Mouse (Mus musculus) lung, adult 18-20 months (tissue): ENCODE results near the gene Tmem243.
"Not testable (repeated sequence)": the region's sequence is repeated elsewhere in the genome, so short reads cannot be mapped to it uniquely, and the experiment has no call there.

Experiments used
- DNase-seq, 2 experiments: peaks; one replicate each; pipeline ENCODE4 v3.0.0; 2022; ENCODE audit warnings: mixed read lengths in 2 of 2

Gene Tmem243

DNA sequence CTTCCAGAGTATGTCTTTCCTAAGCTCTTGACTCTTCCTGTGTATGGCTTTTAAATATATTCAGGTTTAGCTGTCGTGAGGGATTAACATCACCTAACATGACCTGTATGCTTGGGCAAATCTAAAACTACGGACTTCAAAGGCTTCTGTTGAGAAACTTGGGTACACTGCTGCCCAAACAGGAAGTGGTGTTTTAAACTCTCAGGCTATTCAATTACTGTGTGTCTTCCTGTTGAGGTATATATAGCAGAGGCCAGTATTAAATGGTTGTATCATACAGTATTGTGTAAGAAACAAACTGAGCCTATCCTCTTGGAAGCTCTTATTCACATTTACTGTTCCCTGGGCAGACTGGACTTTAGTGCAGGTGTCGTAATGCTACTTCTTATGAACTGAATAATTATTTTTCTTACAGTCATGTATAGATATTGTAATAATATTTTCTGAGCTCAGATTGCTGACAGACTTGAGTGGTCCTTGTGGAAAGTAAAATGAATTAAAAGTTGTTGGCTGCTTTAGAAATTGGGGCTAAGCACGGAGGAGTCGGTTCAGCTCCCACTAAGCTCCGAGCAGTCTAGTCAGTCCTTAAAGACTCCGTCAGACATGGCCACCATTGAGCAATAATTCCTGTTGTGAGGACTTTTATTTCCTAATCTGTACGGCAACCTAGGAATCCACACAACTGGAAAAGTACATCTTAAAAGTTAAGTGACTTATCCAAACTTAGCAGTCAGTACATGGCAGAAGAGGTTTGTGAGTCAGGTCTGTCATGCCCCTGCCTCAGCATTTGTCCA is 7.0 kb downstream of the Tmem243 start:
- DNase-seq = peak in 1 of 2 experiments; percentile 46

DNA sequence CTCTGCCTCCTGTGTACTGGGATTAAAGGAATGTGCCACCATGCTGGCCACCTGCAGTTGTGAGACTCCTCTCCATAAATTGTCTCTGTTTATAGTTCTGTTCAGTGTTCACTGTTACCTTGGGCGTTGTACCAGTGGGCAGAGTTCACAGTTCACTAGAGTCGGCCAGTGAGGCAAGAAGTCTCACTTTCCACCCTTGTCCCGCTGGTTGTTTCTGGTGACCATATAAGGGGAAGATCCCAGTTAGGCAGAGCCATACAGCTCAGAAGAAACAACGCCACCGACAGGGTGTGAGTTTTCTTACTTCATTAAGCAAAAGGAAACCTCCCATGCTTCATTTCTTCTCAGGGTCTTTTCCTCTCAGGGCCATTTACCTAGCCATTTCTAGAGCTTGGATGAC is 8.0 kb downstream of the Tmem243 start:
- no peak for DNase-seq

DNA sequence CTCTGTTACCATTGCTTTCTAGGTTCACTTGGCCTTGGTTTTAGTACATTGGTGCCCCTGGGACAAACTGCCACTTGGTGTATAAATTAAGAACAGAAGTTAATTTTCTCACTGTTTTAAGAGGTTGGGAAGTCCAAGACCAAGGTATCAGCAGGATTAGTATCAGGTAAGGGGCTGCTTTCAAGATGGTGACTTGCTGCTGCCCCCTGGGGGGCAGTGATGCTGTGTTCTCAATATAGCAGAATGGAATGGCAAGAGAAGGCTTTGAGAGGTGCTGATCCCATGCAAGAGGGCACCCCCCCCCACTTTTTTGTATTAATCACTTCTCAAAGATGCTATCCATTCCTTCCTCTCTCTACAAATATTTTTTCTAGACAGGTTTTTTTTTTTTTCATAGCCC is 9.1 kb downstream of the Tmem243 start:
- DNase-seq = no peak

DNA sequence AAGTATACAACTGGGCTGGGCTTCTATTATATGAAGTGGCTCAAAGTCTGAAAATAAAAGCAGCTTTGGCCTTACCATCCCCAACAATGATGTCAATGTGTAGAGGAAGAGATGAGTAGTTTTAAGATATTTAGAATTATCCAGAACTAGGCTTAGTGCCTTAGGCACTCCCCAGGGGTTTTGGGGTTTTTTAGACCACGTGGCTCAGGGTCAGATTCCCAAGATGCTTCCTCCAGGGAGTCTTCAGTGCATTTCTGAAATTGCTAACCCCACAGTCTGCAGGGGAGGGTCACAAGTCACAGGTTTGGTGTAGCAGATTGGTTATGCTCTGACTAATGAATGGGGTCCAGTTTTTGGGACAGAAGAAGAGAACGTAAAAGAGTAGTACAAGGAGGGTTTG is 10.8 kb downstream of the Tmem243 start:
- no peak for DNase-seq

DNA sequence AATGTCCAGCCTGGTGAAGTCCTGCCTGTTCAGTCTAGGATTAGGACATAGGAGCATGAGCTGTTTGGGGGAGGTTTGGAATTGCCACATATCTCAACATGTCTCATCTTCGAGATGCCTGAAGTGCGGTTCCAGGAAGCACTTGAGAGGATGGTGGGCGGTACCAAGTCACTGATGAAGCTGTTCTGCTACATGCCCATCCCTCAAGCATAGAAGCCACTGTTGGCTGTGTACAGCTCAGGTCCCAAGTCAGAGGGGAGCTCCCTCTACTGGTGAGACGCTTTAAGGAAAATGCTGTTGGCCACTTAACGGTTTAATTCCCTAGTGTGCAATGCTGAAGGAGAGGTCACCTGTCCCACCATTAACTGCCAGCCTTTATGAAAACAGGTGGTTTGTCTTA is 11.3 kb downstream of the Tmem243 start:
- DNase-seq = peak; percentile 79 to 88

DNA sequence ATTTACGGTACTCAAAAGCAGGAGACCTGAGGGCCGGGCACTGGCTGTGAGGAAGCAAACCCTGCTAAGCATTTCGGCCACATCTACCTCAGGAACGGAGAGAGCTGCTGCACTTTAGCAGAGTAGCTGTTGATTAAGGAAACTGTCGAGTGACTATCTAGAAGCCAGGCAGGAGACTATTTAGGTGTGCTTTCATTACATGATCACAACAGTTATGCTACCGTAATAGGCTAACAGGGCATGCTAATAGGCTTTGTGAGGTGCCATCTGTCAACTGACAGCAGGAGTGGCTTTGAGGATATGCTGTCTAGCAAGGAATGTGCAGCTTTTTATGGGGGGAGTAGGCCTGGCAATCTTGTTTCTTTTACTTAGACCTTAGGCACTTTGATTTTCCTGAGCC is 13.7 kb downstream of the Tmem243 start:
- no peak for DNase-seq

DNA sequence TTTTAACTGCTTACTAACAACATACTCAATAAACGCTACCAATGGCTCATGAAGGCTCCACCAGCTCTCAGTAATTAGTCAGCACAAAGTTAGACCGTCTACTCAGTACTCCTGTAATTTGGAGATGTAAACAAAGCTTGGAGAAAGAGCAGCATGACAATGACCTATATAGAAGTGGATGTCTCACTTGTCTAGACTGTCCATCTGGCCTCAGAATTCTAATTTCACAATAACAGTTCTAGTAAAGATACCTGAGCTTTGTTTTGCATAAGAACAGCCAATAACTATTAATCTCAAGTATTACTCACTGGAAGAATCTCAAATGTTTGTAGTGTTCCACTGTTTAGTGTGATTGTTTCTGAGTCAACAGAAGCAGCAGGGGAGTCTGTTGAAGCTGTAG is 23.7 kb downstream of the Tmem243 start:
- no peak for DNase-seq

DNA sequence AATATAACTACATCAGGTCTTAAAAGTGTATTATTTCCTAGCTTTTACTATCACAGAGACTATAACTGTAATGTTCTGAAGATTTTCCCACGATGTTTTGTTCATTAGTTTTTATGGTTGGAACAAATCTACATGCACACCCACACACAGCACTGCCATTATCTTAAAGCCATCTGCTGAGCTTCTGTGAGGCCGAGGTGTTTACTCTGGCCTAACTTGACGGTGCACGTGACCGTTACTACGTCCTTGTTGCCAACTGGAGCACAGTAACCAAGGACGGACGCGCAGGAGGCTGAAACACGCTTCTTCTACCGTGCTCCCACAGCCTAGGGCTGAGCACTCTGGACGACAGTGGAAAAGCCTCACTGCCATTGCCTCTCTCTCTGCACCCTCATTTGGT is 28.1 kb downstream of the Tmem243 start:
- DNase-seq = no peak

DNA sequence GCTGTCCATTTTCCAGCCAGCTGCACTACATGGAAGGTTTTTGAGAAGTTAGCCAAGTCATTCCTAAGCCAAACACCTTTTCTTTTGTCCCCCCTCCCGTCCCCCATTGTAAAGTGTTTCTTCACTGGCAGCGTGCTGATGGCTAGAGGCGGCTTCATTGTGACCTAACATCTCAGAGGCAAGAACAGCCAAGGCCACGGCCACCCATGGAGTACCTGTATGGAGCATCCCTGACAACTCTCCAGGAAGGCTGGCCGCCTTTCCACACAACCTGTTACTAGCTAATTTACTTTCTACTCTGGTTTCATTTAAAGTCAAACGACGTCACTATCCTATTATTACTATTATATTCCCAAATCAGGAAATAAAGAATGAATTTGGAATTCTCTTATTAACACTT is 31.3 kb downstream of the Tmem243 start:
- DNase-seq = no peak

DNA sequence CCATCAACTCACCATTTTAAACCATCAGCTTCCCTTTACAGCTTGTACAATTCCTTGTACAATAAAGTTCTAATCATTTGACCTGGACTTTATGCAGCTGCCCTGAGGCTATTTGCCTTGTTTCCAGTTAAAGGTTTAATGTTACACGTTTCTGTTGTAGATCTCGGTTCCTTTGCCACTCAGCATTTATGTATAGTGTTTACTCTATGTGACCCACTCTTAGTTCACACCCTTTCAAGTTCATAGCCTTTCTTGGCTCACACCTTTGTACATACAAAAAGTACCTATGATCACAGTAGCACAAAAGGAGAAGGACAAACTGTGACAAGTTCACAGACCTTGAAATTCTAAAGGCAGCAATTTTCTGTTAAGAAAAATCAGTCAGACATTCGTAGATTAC is 35.1 kb downstream of the Tmem243 start:
- no peak for DNase-seq

DNA sequence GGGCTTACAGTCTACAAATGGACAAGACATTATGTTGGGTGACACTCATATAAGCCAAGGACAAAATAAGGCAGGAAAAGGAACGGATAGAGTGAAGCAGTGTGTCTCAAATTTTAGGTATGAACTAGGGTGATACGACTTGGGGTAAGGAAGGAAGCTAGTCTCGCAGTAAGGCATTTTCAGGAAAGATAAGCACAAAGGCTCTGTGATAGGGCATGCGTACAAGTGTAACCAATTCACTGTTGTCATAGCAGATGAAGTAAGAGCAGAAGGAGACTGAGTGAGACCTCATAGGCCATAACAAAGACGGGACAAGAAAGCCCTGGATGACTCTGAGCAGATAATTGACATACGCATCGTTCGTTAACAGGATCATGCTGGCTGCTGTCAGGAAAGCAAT is 40.3 kb downstream of the Tmem243 start:
- no peak for DNase-seq

DNA sequence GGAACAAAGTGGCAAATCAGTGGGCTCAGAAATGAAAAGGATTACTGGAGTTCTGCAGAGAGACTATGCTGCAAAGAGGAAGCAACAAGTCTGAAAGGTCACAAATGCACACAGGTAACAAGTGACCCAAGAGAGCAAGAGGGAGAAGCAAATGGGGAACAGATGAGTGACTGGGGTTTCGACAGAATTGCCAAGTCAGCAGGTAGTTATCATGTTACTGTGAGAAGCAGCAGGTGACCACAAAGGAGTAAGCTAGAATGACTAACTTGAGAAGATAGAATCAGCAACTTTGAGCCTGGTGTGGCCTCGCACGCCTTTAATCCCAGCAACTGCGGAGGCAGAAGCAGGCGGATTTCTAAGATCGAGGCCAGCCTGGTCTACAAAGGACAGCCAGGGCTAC is 41.9 kb downstream of the Tmem243 start:
- DNase-seq = no peak

DNA sequence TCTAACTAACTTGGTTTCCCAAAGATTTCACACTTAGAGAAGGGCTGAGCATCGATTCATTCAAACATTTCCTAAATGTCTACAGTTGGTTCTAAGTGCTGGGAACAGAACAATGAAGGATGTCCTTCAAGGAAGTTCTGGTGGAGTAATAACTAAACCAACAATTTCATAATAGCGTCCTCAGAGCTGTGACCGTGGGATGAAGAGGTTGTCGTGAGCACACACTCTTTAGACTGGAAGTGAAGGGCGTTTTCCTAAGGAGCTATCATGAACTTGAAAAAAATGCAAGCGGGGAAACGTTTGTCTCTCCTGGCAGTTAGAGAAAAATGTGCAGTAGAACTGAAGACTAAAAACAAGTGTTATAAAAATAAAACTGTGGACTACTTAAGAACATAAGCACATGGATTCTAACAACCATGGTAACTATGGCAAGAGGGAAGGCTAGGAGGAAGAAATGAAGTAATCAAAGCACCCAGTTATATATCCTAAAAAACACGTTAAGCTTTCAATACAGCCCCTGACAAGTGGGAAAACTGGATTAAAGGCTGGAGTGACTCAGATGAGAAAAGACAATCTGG is 48.9 kb downstream of the Tmem243 start:
- peak in 1 of 2 experiments; percentile 39 for DNase-seq

DNA sequence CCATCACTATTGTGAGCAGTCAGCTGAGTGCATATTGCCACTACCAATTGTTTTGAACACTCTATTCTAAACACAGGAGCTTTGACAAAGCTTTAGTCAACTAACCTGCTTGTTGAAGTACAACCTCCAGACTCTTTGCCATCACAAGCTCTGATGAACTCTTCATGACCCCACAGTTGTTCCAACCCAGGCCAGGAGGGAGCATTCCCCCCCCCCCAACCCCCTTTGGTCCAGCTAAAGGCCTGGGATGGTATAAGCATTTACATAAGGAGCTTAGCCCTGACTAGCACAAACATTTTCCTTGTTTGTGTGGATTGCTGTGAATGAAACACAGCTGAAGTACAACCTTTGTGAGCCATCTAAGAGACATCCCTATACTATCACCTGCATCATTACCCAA is 56.3 kb downstream of the Tmem243 start:
- no peak for DNase-seq

DNA sequence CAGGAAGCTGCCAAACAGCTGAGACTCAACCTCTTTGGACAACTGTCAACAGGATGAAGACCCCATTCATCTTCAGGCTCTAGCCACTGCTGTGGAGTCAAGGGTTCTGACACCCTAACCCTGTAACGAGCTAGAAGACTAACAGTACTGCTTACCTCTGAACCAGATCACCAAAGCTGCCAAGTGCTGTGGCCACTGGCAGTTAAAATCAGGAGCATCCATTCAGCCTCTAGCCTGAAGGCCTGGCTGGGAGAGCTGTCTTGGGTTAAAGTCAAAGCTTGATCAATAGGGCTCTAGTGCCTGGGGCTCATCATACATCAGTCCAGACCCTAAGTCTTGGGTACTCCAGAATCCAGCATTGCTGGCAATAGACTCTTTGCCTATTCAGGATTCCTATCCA is 56.9 kb downstream of the Tmem243 start:
- no peak for DNase-seq

DNA sequence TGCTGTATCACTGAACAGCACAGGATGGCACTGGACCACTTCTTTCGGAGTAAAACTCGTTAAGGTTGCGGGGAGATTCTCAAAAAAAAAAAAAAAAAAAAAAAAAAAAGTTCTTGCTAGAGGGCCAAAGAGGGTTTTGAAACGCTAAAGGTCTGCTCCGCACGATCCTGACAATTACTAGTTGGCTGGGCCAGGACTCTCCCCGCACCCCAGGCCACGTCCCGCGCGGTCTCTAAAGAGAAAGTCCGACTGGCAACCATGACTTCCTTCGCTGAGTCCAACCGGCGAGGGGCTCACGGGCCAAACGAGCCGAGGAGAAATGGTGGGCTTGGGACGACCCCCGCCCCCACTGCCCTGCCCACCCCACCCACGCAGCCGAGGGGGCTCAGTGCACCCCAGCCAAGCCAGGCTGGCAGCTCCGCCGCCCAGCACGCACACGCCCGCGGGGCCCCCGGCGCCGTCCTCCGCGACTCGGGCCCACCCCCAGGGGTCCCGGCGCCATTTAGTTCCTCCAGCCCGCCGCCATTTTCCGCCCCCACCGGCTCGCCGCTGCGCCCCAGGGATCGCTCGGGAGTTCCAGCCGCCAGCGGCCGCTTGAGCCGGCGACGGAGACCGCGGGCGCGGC is 60.5 kb downstream of the Tmem243 start:
- DNase-seq = peak; percentile 30 to 43

DNA sequence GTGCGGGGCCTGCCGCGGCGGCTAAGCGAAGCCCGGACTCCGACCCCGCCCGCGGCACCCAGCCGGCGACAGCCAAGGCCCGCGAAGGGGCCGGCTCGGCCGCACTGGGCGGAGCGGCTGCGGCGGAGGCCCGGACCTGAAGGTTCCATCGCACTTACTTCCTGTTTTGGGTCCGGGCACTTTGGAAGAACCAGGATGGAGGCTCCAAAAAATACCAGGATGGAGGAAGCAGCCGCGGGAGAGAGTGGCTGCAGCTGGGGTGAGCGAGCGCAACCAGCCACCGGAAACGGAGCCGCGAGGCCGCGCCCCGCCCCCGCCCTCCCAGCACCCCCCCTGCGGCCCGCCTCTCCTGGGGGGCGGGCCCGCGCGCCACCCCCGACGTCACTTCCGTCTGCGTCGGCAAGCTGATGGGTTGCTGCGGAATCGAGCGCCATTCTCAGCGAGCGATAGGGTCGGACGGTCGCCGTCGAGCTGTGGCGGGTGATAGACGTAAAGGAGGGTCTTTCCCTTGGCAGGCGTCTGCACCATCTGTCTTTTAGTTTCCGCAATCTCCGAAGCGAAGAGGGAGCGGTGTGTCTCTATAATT is 61.1 kb downstream of the Tmem243 start, which contains the start of gene Dmtf1:
TSS of gene Dmtf1 (minus strand) at position 321 of the 586 bp plus-strand sequence.
- DNase-seq = peak; percentile 92 to 94

DNA sequence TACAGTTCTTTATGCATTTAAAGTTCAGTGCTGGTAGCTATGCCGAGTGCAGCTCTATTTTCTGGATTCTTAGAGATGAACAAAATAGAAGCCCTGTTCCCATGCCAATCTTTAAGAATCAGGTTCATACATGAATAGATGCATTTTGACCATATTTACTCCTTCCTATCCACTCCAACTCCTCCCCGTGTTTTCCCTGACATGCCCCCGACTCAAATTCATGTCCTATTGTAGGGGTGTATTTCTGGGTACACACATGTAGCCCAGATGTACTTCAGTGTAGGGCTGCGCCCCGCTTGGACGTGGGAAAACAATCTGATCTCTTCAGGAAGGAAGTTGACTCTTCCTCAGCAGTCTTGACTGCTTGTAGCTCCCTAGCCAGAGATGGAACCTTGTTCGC is 61.6 kb downstream of the Tmem243 start:
- peak in 1 of 2 experiments; percentile 4 for DNase-seq

DNA sequence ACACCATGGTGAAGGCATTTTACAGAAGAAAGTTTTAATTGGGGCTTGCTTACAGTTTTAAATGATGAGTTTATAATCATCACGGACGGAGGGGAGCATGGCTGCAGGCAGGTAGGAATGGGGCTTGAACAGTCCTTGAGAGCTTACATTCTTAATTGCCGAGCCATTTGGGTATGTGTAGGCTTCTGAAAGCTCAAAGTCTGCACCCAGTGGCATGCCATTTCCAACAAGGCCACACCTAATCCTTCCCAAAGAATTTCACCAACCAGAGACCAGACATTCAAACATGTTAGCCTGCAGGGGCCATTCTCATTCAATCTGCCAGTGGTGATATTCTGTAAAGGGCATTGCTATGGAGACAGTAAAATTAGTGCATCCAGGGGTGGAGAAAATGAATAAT is 62.9 kb downstream of the Tmem243 start:
- no peak for DNase-seq

DNA sequence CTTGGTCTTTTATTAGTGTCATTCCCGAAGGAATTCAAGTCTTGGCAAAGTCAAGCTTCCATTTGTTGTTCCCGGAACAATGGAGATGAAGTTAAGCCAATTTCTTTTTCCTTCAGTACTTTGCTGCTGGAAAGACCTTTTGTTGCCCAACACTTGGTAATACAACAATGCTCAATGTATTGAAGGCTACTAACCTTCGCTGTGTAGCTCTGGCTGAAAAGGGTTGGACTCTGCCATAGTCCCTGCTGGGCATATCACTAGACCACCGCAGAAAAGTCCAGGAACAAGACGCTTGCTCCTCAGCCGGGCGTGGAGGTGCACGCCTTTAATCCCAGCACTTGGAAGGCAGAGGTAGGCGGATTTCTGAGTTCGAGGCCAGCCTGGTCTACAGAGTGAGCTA is 64.7 kb downstream of the Tmem243 start:
- not testable (repeated sequence) for DNase-seq

DNA sequence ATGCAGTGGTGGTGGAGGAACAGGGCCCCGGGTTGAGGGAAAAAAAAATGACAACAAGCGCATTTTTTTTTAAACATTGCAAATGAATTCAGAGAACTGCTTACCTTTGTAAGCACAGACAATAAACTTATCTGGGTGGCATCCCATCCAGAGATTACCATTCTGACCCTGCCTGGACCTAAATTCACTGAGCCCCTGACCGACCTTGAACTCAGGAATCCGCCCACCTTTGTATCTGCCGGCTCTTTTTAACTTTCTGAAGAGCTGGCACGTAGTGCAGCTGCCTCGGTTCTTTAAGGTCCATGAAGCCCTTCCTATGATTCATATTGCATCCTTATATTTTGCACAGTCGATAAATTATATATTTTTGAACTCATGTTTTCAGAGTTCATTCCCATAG is 65.9 kb downstream of the Tmem243 start:
- DNase-seq = no peak

DNA sequence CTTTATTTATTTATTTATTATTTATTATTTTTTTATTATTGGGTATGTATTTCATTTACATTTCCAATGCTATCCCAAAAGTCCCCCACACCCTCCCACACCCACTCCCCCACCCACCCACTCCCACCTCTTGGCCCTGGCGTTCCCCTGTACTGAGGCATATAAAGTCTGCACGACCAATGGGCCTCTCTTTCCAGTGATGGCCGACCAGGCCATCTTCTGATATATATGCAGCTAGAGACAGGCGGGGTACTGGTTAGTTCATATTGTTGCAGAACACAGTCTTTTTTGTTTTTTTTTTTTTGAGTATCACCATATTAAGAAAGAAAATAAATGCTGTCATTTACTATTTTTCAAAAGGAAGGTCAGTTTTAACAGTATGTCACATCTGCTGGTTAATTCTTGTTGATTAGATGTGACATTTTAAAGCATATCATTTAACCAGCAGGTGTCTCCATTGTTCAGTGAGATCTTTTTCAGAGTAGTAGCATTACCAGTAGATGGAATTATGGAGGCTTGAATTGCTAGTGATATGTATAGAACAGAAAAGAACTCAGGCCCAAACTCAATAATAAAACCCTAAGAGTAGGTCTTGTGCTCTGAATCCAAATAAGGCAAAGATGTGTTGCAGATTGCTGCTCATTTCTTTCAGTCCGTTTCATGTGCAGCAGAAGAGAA is 69.0 kb downstream of the Tmem243 start:
- DNase-seq = not testable (repeated sequence)

DNA sequence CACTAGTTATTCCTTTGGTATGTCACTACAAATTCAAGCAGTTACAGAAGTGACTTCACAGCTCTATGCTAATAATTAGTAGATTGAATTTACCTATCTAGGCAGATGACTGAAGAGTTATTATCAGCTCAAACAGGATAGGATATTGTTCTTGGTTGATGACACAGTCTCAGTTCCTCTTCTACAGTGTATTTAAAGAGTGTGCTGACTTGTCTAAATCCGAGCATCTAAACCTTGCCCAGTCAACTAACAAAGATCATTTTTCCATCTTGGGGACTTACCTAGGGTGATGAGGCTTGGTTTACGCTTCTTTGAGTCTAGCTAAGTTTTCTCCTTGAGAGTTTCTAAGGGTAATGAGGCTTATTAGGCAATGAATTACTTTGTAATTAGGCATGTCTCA is 72.8 kb downstream of the Tmem243 start:
- no peak for DNase-seq
